Mouse (Mus musculus) kidney, postnatal 0 days (tissue): ENCODE results near the gene Polr3b. TPM values are rescaled to one million over a fixed set of nuclear protein-coding genes. Genes with fewer than 3 reads are reported as not detected.

ENCODE experiments used
- ATAC-seq: fragments of 200-750 bp; cut with Nextera tagmentation; replicated peaks from 2 replicates; pipeline ENCODE4 v1.8.0; 2017; ENCODE audit warnings: low read depth, moderate number of reproducible peaks, moderate TSS enrichment, moderate library complexity; ENCODE audit not compliant: low FRiP score
- DNase-seq: peaks from one replicate; pipeline ENCODE4 v3.0.0-alpha.2; 2016; ENCODE audit warnings: low spot score
- H3K27ac ChIP-seq: fragments of 300-500 bp; sonication (generic); 2 replicates; pipeline ENCODE4 v1.5.1; 2014; ENCODE audit warnings: mild to moderate bottlenecking
- H3K27me3 ChIP-seq: fragments of 300-500 bp; sonication (generic); 2 replicates; pipeline ENCODE4 v1.6.1; 2014; ENCODE audit warnings: low read length, mixed read lengths; ENCODE audit not compliant: insufficient read depth
- H3K36me3 ChIP-seq: fragments of 300-500 bp; sonication (generic); 2 replicates; pipeline ENCODE4 v1.6.1; 2014; ENCODE audit warnings: low read length, mixed read lengths; ENCODE audit not compliant: insufficient read depth
- H3K4me1 ChIP-seq: fragments of 300-500 bp; sonication (generic); replicated peaks from 2 replicates; pipeline ENCODE4 v1.6.1; 2014; ENCODE audit warnings: antibody characterized with exemption, low read length, mixed read lengths; ENCODE audit not compliant: insufficient read depth
- H3K4me2 ChIP-seq: fragments of 300-500 bp; sonication (generic); 2 replicates; pipeline ENCODE4 v1.6.1; 2014; ENCODE audit warnings: mild to moderate bottlenecking, low read length, moderate library complexity, mixed read lengths
- H3K4me3 ChIP-seq: fragments of 300-500 bp; sonication (generic); replicated peaks from 2 replicates; pipeline ENCODE4 v1.5.1; 2014; ENCODE audit warnings: low read depth, low read length
- H3K9ac ChIP-seq: fragments of 300-500 bp; sonication (generic); 2 replicates; pipeline ENCODE4 v1.6.1; 2014; ENCODE audit warnings: low read depth, low read length
- H3K9me3 ChIP-seq: fragments of 300-500 bp; sonication (generic); replicated peaks from 2 replicates; pipeline ENCODE4 v1.6.1; 2016; ENCODE audit warnings: low read length, inconsistent platforms, mixed read lengths
- CTCF ChIP-seq: IDR thresholded peaks from 2 replicates; pipeline ENCODE4 v1.5.1; 2016; ENCODE audit warnings: antibody characterized with exemption, low read depth, mild to moderate bottlenecking, moderate library complexity
- WGBS: fragments of 180-500 bp; shearing (Covaris S2); extraction: QIAGEN DNeasy Blood & Tissue Kit; methylation state at CpG from one replicate; pipeline ENCODE4 v1.1.7; 2014; 5-methylcytosine and 5-hydroxymethylcytosine counted together
- polyA plus RNA-seq: library from polyadenylated mRNA; unstranded; fragments of >200 nt; fragmentation: Nextera tagmentation; extraction: Ambion mirVana; gene quantifications from 2 replicates; pipeline ENCODE4 v1.2.1, GENCODE M21; 2015

Gene Polr3b
- polyA plus RNA-seq, 1 experiment from 2014 or later = 10.6 TPM

GRCm38 (mm10) chr10:84701110-84701509 is 79.0 kb downstream of the Polr3b start:
- Histone ChIP-seq H3K9ac (no peak overlapping the region), H3K36me3 (peaks cover 19% of the 10 kb centered on the region; the same call in 1 of the 2 replicates), H3K4me2 (no peak overlapping the region), H3K4me3 (no peak overlapping the region), H3K27me3 (no peaks in the 10 kb centered on the region), H3K27ac (no peak overlapping the region), H3K9me3 (no peaks in the 10 kb centered on the region), H3K4me1 (no peaks in the 10 kb centered on the region)
- ATAC-seq = no peak
- 73% methylated on average over 8 of the region's 8 CpGs for WGBS
- no peak for DNase-seq
- TF ChIP-seq CTCF = no peak

GRCm38 (mm10) chr10:84702115-84702514 is 80.0 kb downstream of the Polr3b start:
- Histone ChIP-seq H3K27ac (no peak overlapping the region), H3K9ac (no peak overlapping the region), H3K36me3 (peaks cover 18% of the 10 kb centered on the region; the same call in 1 of the 2 replicates), H3K4me2 (no peak overlapping the region), H3K4me1 (no peaks in the 10 kb centered on the region), H3K27me3 (no peaks in the 10 kb centered on the region), H3K4me3 (no peak overlapping the region), H3K9me3 (no peaks in the 10 kb centered on the region)
- ATAC-seq (no peak), DNase-seq (no peak)
- WGBS = 87% methylated on average over 1 of the region's 1 CpGs
- TF ChIP-seq CTCF = no peak

DNA sequence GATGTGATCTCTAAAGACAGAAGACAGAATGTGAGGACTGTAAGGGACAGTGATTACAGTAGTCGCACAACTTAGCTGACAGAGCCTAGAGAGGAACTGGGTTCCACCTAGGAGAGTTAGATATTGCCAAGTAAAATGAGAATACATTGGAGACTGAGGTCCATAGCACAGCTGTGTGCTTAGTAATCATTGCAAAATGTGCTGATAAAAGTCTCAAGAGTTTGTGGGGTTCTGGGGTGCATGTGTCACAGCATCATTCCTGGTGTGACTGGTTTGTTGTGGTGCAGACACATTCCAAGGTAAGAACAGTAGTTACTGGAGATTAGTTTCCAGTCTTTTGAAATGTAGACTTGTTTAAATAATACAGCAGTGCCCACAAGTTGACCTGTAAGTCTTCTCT is 82.5 kb downstream of the Polr3b start:
- no peak for ATAC-seq
- Histone ChIP-seq H3K4me3 (no peak overlapping the region), H3K36me3 (peaks cover 3% of the 10 kb centered on the region; the same call in 1 of the 2 replicates), H3K9ac (no peak overlapping the region), H3K27ac (no peak overlapping the region), H3K4me1 (no peaks in the 10 kb centered on the region), H3K4me2 (no peak overlapping the region), H3K27me3 (no peaks in the 10 kb centered on the region), H3K9me3 (no peaks in the 10 kb centered on the region)
- 84% methylated on average over 1 of the region's 1 CpGs for WGBS
- no peak for TF ChIP-seq CTCF
- no peak for DNase-seq

DNA sequence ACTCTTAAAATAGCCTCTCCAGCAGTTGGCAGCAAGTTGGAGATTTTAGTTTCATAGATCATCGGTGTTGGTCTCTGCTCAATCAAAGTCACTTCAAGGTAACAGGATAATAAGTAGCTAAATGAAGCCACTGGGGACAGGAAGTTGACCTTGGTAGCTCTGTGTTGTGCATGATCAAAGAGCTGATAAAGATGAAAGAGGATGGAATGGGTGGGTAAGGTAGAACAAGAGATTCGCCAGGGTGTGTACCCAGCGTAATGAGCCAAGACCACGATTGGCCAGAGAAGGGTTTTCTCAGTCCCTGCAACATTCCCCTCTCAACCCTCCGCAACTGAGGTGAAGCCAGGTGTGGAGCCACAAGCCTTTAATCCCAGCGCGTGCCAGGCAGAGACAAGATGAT is 83.1 kb downstream of the Polr3b start:
- Histone ChIP-seq H3K9me3 (no peaks in the 10 kb centered on the region), H3K27me3 (no peaks in the 10 kb centered on the region), H3K4me2 (no peak overlapping the region), H3K9ac (no peak overlapping the region), H3K36me3 (0 out of 2 replicates have a peak, but pooled peaks cover 3% of the 10 kb centered on the region), H3K27ac (no peak overlapping the region), H3K4me3 (no peak overlapping the region), H3K4me1 (0 out of 2 replicates have a peak, but pooled peaks cover 1% of the 10 kb centered on the region)
- no peak for DNase-seq
- no peak for ATAC-seq
- WGBS = 64% methylated on average over 7 of the region's 7 CpGs
- no peak for TF ChIP-seq CTCF

GRCm38 (mm10) chr10:84706543-84706942 is 84.5 kb downstream of the Polr3b start:
- Histone ChIP-seq H3K9me3 (no peaks in the 10 kb centered on the region), H3K36me3 (0 out of 2 replicates have a peak, but pooled peaks cover 3% of the 10 kb centered on the region), H3K4me2 (no peak overlapping the region), H3K4me1 (peaks cover 6% of the 10 kb centered on the region; the same call in 1 of the 2 replicates), H3K27me3 (no peaks in the 10 kb centered on the region), H3K4me3 (no peak overlapping the region), H3K9ac (no peak overlapping the region), H3K27ac (no peak overlapping the region)
- DNase-seq (no peak), ATAC-seq (no peak)
- TF ChIP-seq CTCF = no peak
- WGBS = 51% methylated on average over 8 of the region's 8 CpGs

DNA sequence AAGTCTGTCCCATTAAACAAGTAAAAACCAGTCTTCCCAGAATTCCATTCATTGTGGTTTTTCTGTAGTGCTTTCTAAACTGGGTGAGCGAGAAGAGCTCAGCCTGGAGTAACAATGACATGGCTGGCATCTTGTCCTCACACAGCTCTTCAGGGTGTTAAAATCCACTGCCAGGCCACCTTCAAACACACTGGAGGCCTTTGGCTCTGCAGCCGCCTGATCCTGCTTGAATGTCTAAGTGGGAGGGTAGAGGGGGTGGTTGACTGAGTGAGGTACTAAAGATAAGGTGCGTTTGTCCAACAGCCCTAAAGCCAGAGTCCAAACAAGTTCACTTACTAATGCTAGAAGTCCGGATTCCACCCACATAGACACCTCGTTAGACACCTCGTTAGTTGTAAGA is 85.1 kb downstream of the Polr3b start:
- no peak for TF ChIP-seq CTCF
- no peak overlapping the region for H3K4me3 ChIP-seq
- H3K27me3 ChIP-seq = no peaks in the 10 kb centered on the region
- H3K9me3 ChIP-seq = no peaks in the 10 kb centered on the region
- ATAC-seq (no peak), DNase-seq (no peak)
- H3K9ac ChIP-seq = no peak overlapping the region
- no peak overlapping the region for H3K4me2 ChIP-seq
- H3K27ac ChIP-seq = no peak overlapping the region
- H3K36me3 ChIP-seq = no peaks in the 10 kb centered on the region
- H3K4me1 ChIP-seq = peaks cover 9% of the 10 kb centered on the region; the same call in 1 of the 2 replicates
- 53% methylated on average over 6 of the region's 6 CpGs for WGBS
